Mouse (Mus musculus): ENCODE measurements around the gene Armc5.

Armc5 gene

GRCm38 (mm10) chr7:128285060-128285459 lies 47.9 kb downstream of the Armc5 start:
- in situ Hi-C loops (cut with MseI, MboI) = no loop called here

- in situ Hi-C loops (cut with MseI, MboI) = no loop called here
Measured at GRCm38 (mm10) chr7:128288923-128289544, 51.9 kb downstream of the Armc5 start.

All from mouse trophoblast stem cell (cell line).